Mouse (Mus musculus): ENCODE results near the gene Nup93. TPM values are rescaled to one million over a fixed set of nuclear protein-coding genes. Genes with fewer than 3 reads are reported as not detected.

Gene Nup93
- polyA plus RNA-seq, 1 experiment: 28.1 TPM

DNA sequence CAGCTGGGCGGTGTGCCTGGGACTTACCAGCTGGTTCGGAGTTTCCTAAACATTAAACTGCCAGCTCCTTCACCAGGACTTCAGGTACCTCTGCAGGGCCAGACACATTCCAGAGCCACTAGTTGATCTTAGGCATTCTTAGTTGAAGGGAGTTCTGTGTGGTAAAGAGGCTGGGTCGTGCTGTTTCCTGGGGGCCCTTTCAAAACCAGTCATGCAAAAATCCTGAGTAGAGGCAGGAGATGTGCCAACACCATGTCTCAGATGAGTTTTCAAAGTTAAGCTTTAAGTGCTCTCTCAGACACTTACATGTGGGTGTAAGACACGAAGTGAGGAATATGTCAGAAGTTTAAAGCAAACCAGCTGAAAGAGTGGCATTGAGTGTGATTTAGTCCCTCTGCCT, 86.4 kb downstream of the Nup93 start:
- Histone ChIP-seq H3K27me3 (ENCODE audit: control insufficient read depth, insufficient read depth, low read length) (no peaks in the 10 kb centered on the region), H3K4me1 (replicated peaks; ENCODE audit: control insufficient read depth, insufficient read depth, low read length) (no peaks in the 10 kb centered on the region), H3K27ac (ENCODE audit: control insufficient read depth, insufficient read depth, low read length) (no peak overlapping the region), H3K4me3 (ENCODE audit: control insufficient read depth, insufficient read depth, low read length) (no peak overlapping the region), H3K36me3 (ENCODE audit: control insufficient read depth, insufficient read depth, low read length) (peaks cover 11% of the 10 kb centered on the region)
- 95% methylated on average over 4 of the region's 4 CpGs for WGBS
- DNase-seq: no peak
- TF ChIP-seq POLR2A (IDR thresholded peaks at IDR 0.05; ENCODE audit: control insufficient read depth, extremely low read depth, insufficient read depth, low read length, poor library complexity) (no peak), CTCF (IDR thresholded peaks at IDR 0.05; ENCODE audit: borderline replicate concordance, control insufficient read depth, extremely low read depth, insufficient read depth, low read length, poor library complexity) (no peak)

DNA sequence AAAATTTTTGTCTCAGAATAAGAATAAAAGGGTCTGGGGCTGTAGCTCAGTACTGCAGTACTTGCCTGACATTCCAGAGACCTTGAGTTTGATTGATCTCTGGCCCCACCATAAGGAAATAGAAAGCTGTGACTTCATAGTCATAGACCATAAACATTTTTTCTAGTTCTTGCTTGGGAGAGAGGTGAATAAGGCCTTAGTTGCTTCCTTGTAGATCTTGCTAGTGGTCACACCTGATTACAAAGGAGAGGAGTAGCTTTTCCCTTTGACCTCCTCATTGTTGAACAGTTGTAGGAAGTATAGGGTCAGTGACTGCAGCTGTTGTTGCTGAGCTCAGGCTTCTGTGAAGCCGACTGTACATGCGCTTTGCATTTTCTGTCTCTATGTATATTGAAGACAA, 90.0 kb downstream of the Nup93 start:
- no peak for DNase-seq
- H3K4me1 ChIP-seq (replicated peaks; ENCODE audit: control insufficient read depth, insufficient read depth, low read length): peaks cover 4% of the 10 kb centered on the region
- H3K4me3 ChIP-seq (ENCODE audit: control insufficient read depth, insufficient read depth, low read length): no peak overlapping the region
- WGBS: 95% methylated on average over 2 of the region's 2 CpGs
- no peaks in the 10 kb centered on the region for H3K27me3 ChIP-seq (ENCODE audit: control insufficient read depth, insufficient read depth, low read length)
- no peak overlapping the region for H3K27ac ChIP-seq (ENCODE audit: control insufficient read depth, insufficient read depth, low read length)
- peaks cover 11% of the 10 kb centered on the region for H3K36me3 ChIP-seq (ENCODE audit: control insufficient read depth, insufficient read depth, low read length)
- TF ChIP-seq POLR2A (IDR thresholded peaks at IDR 0.05; ENCODE audit: control insufficient read depth, extremely low read depth, insufficient read depth, low read length, poor library complexity): no peak
- TF ChIP-seq CTCF (IDR thresholded peaks at IDR 0.05; ENCODE audit: borderline replicate concordance, control insufficient read depth, extremely low read depth, insufficient read depth, low read length, poor library complexity): no peak

DNA sequence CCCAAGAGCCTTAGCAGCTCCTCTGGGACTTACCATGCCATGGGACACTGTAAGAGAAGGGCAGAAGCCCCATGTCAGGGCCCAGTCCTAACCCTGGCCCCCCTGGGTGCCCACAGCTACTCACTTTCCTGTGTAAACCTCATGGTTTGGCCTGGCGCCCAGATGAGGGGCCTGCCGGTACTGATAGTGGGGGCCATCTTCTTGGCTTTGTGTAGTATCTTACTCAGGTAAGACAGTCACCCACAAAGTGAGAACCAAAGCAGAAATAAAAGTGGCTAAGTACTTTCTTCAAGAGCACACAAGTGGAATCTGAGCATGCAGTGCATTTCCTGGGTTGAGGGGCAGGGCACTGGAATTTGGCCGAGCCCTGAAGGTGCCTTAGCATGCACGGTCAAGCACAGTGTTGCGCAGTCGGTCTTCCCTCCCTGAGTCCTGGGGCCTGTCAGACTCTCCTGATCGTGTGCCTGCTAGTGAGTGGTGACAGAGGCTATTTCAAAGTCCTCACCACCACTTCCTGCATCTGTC, 92.7 kb downstream of the Nup93 start:
- Histone ChIP-seq H3K4me3 (ENCODE audit: control insufficient read depth, insufficient read depth, low read length) (no peak overlapping the region), H3K4me1 (replicated peaks; ENCODE audit: control insufficient read depth, insufficient read depth, low read length) (peaks cover 4% of the 10 kb centered on the region), H3K27me3 (ENCODE audit: control insufficient read depth, insufficient read depth, low read length) (no peaks in the 10 kb centered on the region), H3K36me3 (ENCODE audit: control insufficient read depth, insufficient read depth, low read length) (peaks cover 11% of the 10 kb centered on the region), H3K27ac (ENCODE audit: control insufficient read depth, insufficient read depth, low read length) (no peak overlapping the region)
- TF ChIP-seq CTCF (IDR thresholded peaks at IDR 0.05; ENCODE audit: borderline replicate concordance, control insufficient read depth, extremely low read depth, insufficient read depth, low read length, poor library complexity): no peak
- TF ChIP-seq POLR2A (IDR thresholded peaks at IDR 0.05; ENCODE audit: control insufficient read depth, extremely low read depth, insufficient read depth, low read length, poor library complexity): no peak
- WGBS: 34% methylated on average over 7 of the region's 7 CpGs
- DNase-seq: no peak

DNA sequence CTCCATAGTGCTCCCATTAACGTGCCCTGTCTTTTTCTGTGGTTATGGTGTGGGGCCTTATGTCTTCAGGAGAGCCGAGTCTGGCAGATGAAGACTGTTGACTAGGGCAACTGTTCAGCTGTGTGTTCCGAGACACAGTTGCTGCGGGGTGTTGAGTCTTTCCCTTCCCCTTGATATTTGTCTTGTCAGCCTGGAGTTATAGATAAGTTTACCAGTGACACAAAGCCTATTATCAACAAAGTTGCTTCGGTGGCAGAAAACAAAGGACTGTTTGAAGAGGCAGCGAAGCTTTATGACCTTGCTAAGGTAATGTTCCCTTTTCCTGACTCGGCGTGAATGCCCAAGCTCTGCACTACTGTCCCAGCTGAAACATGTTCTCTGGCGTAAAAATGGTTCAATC, 93.3 kb downstream of the Nup93 start:
- TF ChIP-seq POLR2A (IDR thresholded peaks at IDR 0.05; ENCODE audit: control insufficient read depth, extremely low read depth, insufficient read depth, low read length, poor library complexity) (no peak), CTCF (IDR thresholded peaks at IDR 0.05; ENCODE audit: borderline replicate concordance, control insufficient read depth, extremely low read depth, insufficient read depth, low read length, poor library complexity) (no peak)
- DNase-seq: no peak
- no peaks in the 10 kb centered on the region for H3K27me3 ChIP-seq (ENCODE audit: control insufficient read depth, insufficient read depth, low read length)
- H3K27ac ChIP-seq (ENCODE audit: control insufficient read depth, insufficient read depth, low read length): no peak overlapping the region
- 62% methylated on average over 9 of the region's 9 CpGs for WGBS
- peaks cover 4% of the 10 kb centered on the region for H3K4me1 ChIP-seq (replicated peaks; ENCODE audit: control insufficient read depth, insufficient read depth, low read length)
- H3K4me3 ChIP-seq (ENCODE audit: control insufficient read depth, insufficient read depth, low read length): no peak overlapping the region
- H3K36me3 ChIP-seq (ENCODE audit: control insufficient read depth, insufficient read depth, low read length): peaks cover 11% of the 10 kb centered on the region

DNA sequence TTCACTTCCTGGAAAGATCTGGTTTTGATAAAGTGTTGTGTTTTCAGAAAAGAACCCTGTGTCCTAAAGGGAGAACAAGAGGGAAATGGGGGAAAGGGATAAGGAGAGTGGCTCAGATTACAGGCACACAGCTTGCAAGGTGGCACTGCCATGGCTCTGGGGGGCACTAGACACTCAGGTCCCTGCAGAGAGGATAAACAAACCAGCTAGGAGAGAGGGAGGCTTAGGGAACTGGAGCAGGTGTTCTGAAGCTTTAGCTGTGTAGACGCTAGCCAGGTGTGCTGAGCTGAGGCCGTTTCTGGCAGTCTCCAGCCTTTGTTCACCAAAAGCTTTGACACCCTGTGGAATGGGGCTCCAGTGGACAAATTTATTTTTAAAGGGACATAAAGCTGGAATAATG, 99.7 kb downstream of the Nup93 start:
- WGBS: 90% methylated on average over 2 of the region's 2 CpGs
- Histone ChIP-seq H3K4me1 (replicated peaks; ENCODE audit: control insufficient read depth, insufficient read depth, low read length) (no peaks in the 10 kb centered on the region), H3K27ac (ENCODE audit: control insufficient read depth, insufficient read depth, low read length) (no peak overlapping the region), H3K4me3 (ENCODE audit: control insufficient read depth, insufficient read depth, low read length) (no peak overlapping the region), H3K27me3 (ENCODE audit: control insufficient read depth, insufficient read depth, low read length) (no peaks in the 10 kb centered on the region), H3K36me3 (ENCODE audit: control insufficient read depth, insufficient read depth, low read length) (no peaks in the 10 kb centered on the region; the same call in 1 of the 2 replicates)
- TF ChIP-seq POLR2A (IDR thresholded peaks at IDR 0.05; ENCODE audit: control insufficient read depth, extremely low read depth, insufficient read depth, low read length, poor library complexity) (no peak), CTCF (IDR thresholded peaks at IDR 0.05; ENCODE audit: borderline replicate concordance, control insufficient read depth, extremely low read depth, insufficient read depth, low read length, poor library complexity) (no peak)
- no peak for DNase-seq

DNA sequence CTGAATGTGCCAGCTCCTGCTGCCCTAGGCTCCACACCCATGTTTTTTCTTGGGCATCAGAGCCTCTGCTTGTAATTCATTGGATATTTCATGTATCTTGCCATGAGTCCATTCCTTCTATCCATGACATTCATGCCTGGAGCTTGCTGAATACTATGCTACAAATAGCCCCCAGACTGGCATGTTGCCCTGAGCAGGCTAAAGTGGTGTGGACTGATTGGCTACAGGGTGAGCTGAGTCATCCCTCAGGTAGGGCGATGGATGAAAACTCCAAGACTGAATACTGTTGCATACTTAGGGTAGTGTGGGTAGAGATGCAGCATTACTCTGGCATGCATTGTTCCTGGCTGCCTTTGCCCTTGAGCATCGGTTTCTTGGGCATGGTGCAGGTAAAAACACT, 102.9 kb downstream of the Nup93 start:
- H3K36me3 ChIP-seq (ENCODE audit: control insufficient read depth, insufficient read depth, low read length): no peaks in the 10 kb centered on the region
- no peaks in the 10 kb centered on the region for H3K4me1 ChIP-seq (replicated peaks; ENCODE audit: control insufficient read depth, insufficient read depth, low read length)
- H3K27me3 ChIP-seq (ENCODE audit: control insufficient read depth, insufficient read depth, low read length): no peaks in the 10 kb centered on the region
- H3K27ac ChIP-seq (ENCODE audit: control insufficient read depth, insufficient read depth, low read length): no peak overlapping the region
- no peak overlapping the region for H3K4me3 ChIP-seq (ENCODE audit: control insufficient read depth, insufficient read depth, low read length)
- WGBS: 92% methylated on average over 2 of the region's 2 CpGs
- TF ChIP-seq POLR2A (IDR thresholded peaks at IDR 0.05; ENCODE audit: control insufficient read depth, extremely low read depth, insufficient read depth, low read length, poor library complexity) (no peak), CTCF (IDR thresholded peaks at IDR 0.05; ENCODE audit: borderline replicate concordance, control insufficient read depth, extremely low read depth, insufficient read depth, low read length, poor library complexity) (no peak)
- no peak for DNase-seq

DNA sequence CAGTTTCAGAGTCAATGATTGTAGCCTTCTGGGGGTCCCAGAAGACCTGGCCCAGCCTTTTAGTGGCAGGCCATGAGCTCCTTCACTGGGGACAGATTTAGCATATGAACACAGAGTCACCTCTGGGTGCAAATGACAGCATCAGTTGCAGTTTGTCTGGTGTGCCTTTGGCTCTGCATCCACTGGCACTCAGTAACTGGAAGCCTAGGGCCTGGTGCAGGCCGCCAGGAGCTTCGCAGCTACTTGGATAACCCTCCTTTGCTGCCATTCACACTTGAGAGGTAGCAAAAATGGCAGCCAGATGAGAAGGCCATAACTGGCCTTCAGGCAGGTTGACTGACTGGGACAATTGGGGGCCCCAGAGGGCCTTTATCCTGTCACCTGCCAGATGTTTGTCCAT, 103.3 kb downstream of the Nup93 start:
- Histone ChIP-seq H3K27me3 (ENCODE audit: control insufficient read depth, insufficient read depth, low read length) (no peaks in the 10 kb centered on the region), H3K4me3 (ENCODE audit: control insufficient read depth, insufficient read depth, low read length) (no peak overlapping the region), H3K4me1 (replicated peaks; ENCODE audit: control insufficient read depth, insufficient read depth, low read length) (no peaks in the 10 kb centered on the region), H3K36me3 (ENCODE audit: control insufficient read depth, insufficient read depth, low read length) (no peaks in the 10 kb centered on the region), H3K27ac (ENCODE audit: control insufficient read depth, insufficient read depth, low read length) (no peak overlapping the region)
- 92% methylated on average over 2 of the region's 2 CpGs for WGBS
- TF ChIP-seq CTCF (IDR thresholded peaks at IDR 0.05; ENCODE audit: borderline replicate concordance, control insufficient read depth, extremely low read depth, insufficient read depth, low read length, poor library complexity) (no peak), POLR2A (IDR thresholded peaks at IDR 0.05; ENCODE audit: control insufficient read depth, extremely low read depth, insufficient read depth, low read length, poor library complexity) (no peak)
- no peak for DNase-seq

Data from thymus, adult 2 months (tissue).